In genomic region chr13:31397246-31397645, GRCm38 (mm10) we compare ENCODE assay signal across 20 mouse cellular contexts.
DNase-seq lines count a peak whose midpoint lies in the region; ATAC-seq and TF ChIP-seq lines count a peak whose summit lies in the region.
"Had no signal": no experiment of that assay in that cellular context is flagged by ENCODE, and none has a peak within 500 bp of the region (broad histone marks: within the 10 kb centered on the region; RNA-seq: fewer than 3 reads in every experiment).

No protein-coding gene starts in this region.

- 63% methylated on average over 10 of the region's 10 CpGs for WGBS in hindbrain, embryonic 10.5 days
- 67% methylated on average over 10 of the region's 10 CpGs for WGBS in hindbrain, embryonic 14.5 days
- WGBS in lung, adult 2 months, result 63% methylated on average over 10 of the region's 10 CpGs
- WGBS in kidney, embryonic 15.5 days, result 62% methylated on average over 10 of the region's 10 CpGs

- DNase-seq in hindbrain, embryonic 10.5 days (ENCODE audit: low spot score), result peak; percentile 53
- DNase-seq in hindbrain, embryonic 14.5 days (ENCODE audit: low spot score), result no peak
- DNase-seq in embryo, embryonic 10.5 days (ENCODE audit: low spot score), result peak; percentile 72
- peak; percentile 69 for DNase-seq in forelimb bud, embryonic 11.5 days (ENCODE audit: low read depth, low spot score)
- peak; percentile 28 for DNase-seq in retina, postnatal 1 day
- DNase-seq in lung, adult 2 months, result no peak
- DNase-seq: adrenal gland, postnatal 14 days; cerebellum, adult 11-12 months; cerebellum, postnatal 36 days; gastrocnemius, postnatal 25 days; midbrain, embryonic 14.5 days; right cerebral cortex, adult 18-20 months; thymus, postnatal 14 days had no signal

- no peak overlapping the region for H3K4me3 ChIP-seq in hindbrain, embryonic 10.5 days
- no peak overlapping the region for H3K4me3 ChIP-seq in hindbrain, embryonic 14.5 days (replicated peaks; ENCODE audit: low read length)
- H3K4me3 ChIP-seq in lung, adult 2 months (replicated peaks; ENCODE audit: extremely low read depth, low read depth, low read length), result no peak overlapping the region
- H3K4me3 ChIP-seq in kidney, embryonic 15.5 days (replicated peaks), result no peak overlapping the region
- H3K4me3 ChIP-seq: forebrain, embryonic 13.5 days had no signal

- peaks cover 12% of the 10 kb centered on the region; the same call in 1 of the 2 replicates for H3K4me1 ChIP-seq in hindbrain, embryonic 10.5 days (replicated peaks)
- no peaks in the 10 kb centered on the region for H3K4me1 ChIP-seq in hindbrain, embryonic 14.5 days (replicated peaks; ENCODE audit: control insufficient read depth, insufficient read depth, low read length)
- no peaks in the 10 kb centered on the region for H3K4me1 ChIP-seq in lung, adult 2 months (ENCODE audit: control insufficient read depth, insufficient read depth, low read length)
- H3K4me1 ChIP-seq in kidney, embryonic 15.5 days, result no peaks in the 10 kb centered on the region
- H3K4me1 ChIP-seq: forebrain, embryonic 13.5 days had no signal

- H3K27me3 ChIP-seq in hindbrain, embryonic 10.5 days (ENCODE audit: insufficient read depth, poor library complexity, severe bottlenecking), result no peaks in the 10 kb centered on the region
- H3K27me3 ChIP-seq in hindbrain, embryonic 14.5 days (ENCODE audit: control insufficient read depth, insufficient read depth, low read length), result no peaks in the 10 kb centered on the region
- no peaks in the 10 kb centered on the region for H3K27me3 ChIP-seq in kidney, embryonic 15.5 days
- H3K27me3 ChIP-seq: CH12.LX; forebrain, embryonic 13.5 days had no signal

- no peak for TF ChIP-seq CTCF in lung, adult 2 months (IDR thresholded peaks at IDR 0.05; ENCODE audit: insufficient read depth, low read length)

- H3K9me3 ChIP-seq in hindbrain, embryonic 10.5 days, result no peaks in the 10 kb centered on the region
- H3K9me3 ChIP-seq in hindbrain, embryonic 14.5 days (ENCODE audit: control insufficient read depth, low read length), result no peaks in the 10 kb centered on the region
- no peaks in the 10 kb centered on the region for H3K9me3 ChIP-seq in kidney, embryonic 15.5 days (replicated peaks)
- H3K9me3 ChIP-seq: forebrain, embryonic 13.5 days had no signal

- no peak overlapping the region for H3K9ac ChIP-seq in hindbrain, embryonic 14.5 days
- no peak overlapping the region for H3K9ac ChIP-seq in kidney, embryonic 15.5 days
- H3K9ac ChIP-seq: forebrain, embryonic 13.5 days; liver, embryonic 14.5 days had no signal

- H3K27ac ChIP-seq in hindbrain, embryonic 10.5 days, result no peak overlapping the region
- no peak overlapping the region for H3K27ac ChIP-seq in hindbrain, embryonic 14.5 days
- H3K27ac ChIP-seq in kidney, embryonic 15.5 days, result no peak overlapping the region
- H3K27ac ChIP-seq: forebrain, embryonic 13.5 days; liver, embryonic 14.5 days; macrophage had no signal

- ATAC-seq in hindbrain, embryonic 14.5 days (ENCODE audit: low FRiP score), result no peak
- ATAC-seq in kidney, embryonic 15.5 days (replicated peaks; ENCODE audit: low FRiP score), result no peak
- ATAC-seq: forebrain, embryonic 13.5 days; hindbrain, embryonic 16.5 days; intestine, postnatal 0 days had no signal

- H3K4me2 ChIP-seq in hindbrain, embryonic 14.5 days (replicated peaks), result no peak overlapping the region
- H3K4me2 ChIP-seq in kidney, embryonic 15.5 days, result no peak overlapping the region
- H3K4me2 ChIP-seq: forebrain, embryonic 13.5 days had no signal

- no peaks in the 10 kb centered on the region for H3K36me3 ChIP-seq in hindbrain, embryonic 10.5 days
- H3K36me3 ChIP-seq in hindbrain, embryonic 14.5 days (replicated peaks; ENCODE audit: control insufficient read depth, insufficient read depth), result no peaks in the 10 kb centered on the region
- no peaks in the 10 kb centered on the region for H3K36me3 ChIP-seq in kidney, embryonic 15.5 days

- TF ChIP-seq POLR2A in lung, adult 2 months (IDR thresholded peaks at IDR 0.05; ENCODE audit: borderline replicate concordance, extremely low read depth, low read depth, low read length), result no peak

Comparison
In these comparisons a context has a peak if more than half of its experiments do, and no peak if none do; other contexts are left out.
1. DNase-seq: peak in hindbrain, embryonic 10.5 days (single experiment), embryo, embryonic 10.5 days (single experiment), forelimb bud, embryonic 11.5 days (single experiment) and retina, postnatal 1 day (single experiment); none in hindbrain, embryonic 14.5 days (single experiment) and lung, adult 2 months (single experiment).